Mouse (Mus musculus) ES-Bruce4 (cell line): Measurements from ENCODE around the gene Tmem81. TPM values are rescaled to one million over a fixed set of nuclear protein-coding genes. Genes with fewer than 3 reads are reported as not detected.
A peak's percentile ranks its signal among the peaks of the same experiment; 100 is the strongest.

ENCODE experiments used
- H3K27ac ChIP-seq: 2 replicates; pipeline ENCODE4 v1.5.1; 2012; ENCODE audit warnings: low read length, inconsistent platforms; ENCODE audit not compliant: insufficient read depth
- H3K27me3 ChIP-seq: 2 replicates; pipeline ENCODE4 v1.6.1; 2012; ENCODE audit warnings: mild to moderate bottlenecking, low read length, inconsistent platforms; ENCODE audit not compliant: control insufficient read depth, poor library complexity, insufficient read depth, severe bottlenecking
- H3K36me3 ChIP-seq: 2 replicates; pipeline ENCODE4 v1.6.1; 2012; ENCODE audit warnings: inconsistent platforms, mild to moderate bottlenecking, low read length, moderate library complexity; ENCODE audit not compliant: control insufficient read depth, poor library complexity, insufficient read depth, severe bottlenecking
- H3K4me1 ChIP-seq: one replicate; pipeline ENCODE4 v1.8.1; 2011; ENCODE audit warnings: low read length; ENCODE audit not compliant: control insufficient read depth, insufficient read depth
- H3K4me3 ChIP-seq: 2 replicates; pipeline ENCODE4 v1.5.1; 2011; ENCODE audit warnings: low read depth, mild to moderate bottlenecking, low read length
- H3K9ac ChIP-seq: 2 replicates; pipeline ENCODE4 v1.6.1; 2012; ENCODE audit warnings: low read depth, mild to moderate bottlenecking, inconsistent platforms; ENCODE audit not compliant: poor library complexity, severe bottlenecking
- H3K9me3 ChIP-seq: replicated peaks from 2 replicates; pipeline ENCODE4 v1.6.1; 2012; ENCODE audit warnings: mild to moderate bottlenecking, low read length, inconsistent platforms; ENCODE audit not compliant: control insufficient read depth, poor library complexity, insufficient read depth, severe bottlenecking
- CTCF ChIP-seq: IDR thresholded peaks from one replicate; pipeline ENCODE4 v1.8.1; 2011; ENCODE audit warnings: low read depth, low read length
- EP300 ChIP-seq: IDR thresholded peaks from 2 replicates; pipeline ENCODE4 v1.6.1; 2011; ENCODE audit warnings: low read depth, low read length; ENCODE audit not compliant: insufficient read depth
- POLR2A ChIP-seq: IDR thresholded peaks from one replicate; pipeline ENCODE4 v1.8.1; 2011; ENCODE audit warnings: low read length; ENCODE audit not compliant: insufficient read depth
- polyA plus RNA-seq: library from polyadenylated mRNA; stranded (reverse); fragments of >200 nt; gene quantifications from 2 replicates; pipeline ENCODE4 v1.2.4, GENCODE M21; 2011; ENCODE audit warnings: low read depth; ENCODE audit not compliant: missing spikeins, insufficient read depth, insufficient read length

Gene Tmem81
- polyA plus RNA-seq, 1 experiment: 10.1 TPM

DNA sequence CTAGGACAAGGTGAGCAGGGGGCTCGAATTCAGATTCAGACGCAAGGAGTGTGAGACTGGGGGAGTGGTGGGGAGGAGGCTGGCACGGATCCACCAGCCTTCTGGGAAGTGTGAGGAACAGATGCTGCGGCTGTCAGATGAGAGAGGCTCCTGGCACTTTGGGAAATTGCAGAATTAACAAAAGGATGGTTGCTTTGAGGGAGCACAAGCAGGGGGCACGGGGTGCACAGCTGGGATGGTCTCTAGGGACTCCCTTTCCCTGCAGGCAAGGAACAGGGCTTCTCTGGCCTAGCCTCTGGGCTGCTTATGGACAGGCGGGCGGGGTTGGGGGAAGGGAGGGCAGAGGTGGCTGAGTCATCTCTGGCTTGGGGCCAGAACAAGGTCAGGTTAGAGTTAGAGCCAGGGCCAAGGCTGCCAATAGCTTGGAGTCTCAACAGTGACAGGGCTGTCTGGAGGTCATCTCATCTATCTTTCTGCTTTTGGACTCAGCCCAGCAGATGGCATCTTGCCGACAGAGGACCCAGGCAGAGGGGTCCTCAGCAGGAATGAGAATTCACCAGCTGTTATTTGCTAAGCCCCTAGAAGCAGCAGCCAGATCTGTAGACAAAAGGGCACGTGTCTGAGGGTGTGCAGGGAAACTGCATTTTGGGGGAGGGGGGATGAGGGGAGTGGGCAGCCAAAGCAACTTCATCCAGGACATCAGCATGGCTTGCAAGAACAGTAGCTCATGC lies 52.0 kb downstream of the Tmem81 start:
- no peak overlapping the region for H3K9ac ChIP-seq
- no peaks in the 10 kb centered on the region for H3K36me3 ChIP-seq
- no peak for TF ChIP-seq POLR2A
- no peak for TF ChIP-seq CTCF
- 0 out of 2 replicates have a peak, but pooled peaks have one; percentile 34 for TF ChIP-seq EP300
- H3K4me1 ChIP-seq: peaks cover 6% of the 10 kb centered on the region
- H3K9me3 ChIP-seq: no peaks in the 10 kb centered on the region
- no peaks in the 10 kb centered on the region for H3K27me3 ChIP-seq
- H3K27ac ChIP-seq: no peak overlapping the region
- no peak overlapping the region for H3K4me3 ChIP-seq

Other genes with a start within 250 kb of the Tmem81 start
- gene Klhdc8a, start 207.6 kb upstream of the Tmem81 start, polyA plus RNA-seq: 0.60 and 0.72 TPM in 2 replicates
- 20.0 and 21.7 TPM in 2 replicates for gene Nuak2, start 190.1 kb upstream of the Tmem81 start, polyA plus RNA-seq
- 11.0 and 11.1 TPM in 2 replicates for gene Tmcc2, start 114.9 kb upstream of the Tmem81 start, polyA plus RNA-seq
- gene Dstyk, start 88.7 kb upstream of the Tmem81 start, polyA plus RNA-seq: 19.9 and 22.5 TPM in 2 replicates
- 72.9 and 85.4 TPM in 2 replicates for gene Rbbp5, start 28.9 kb upstream of the Tmem81 start, polyA plus RNA-seq
- gene Cntn2, start 37.0 kb downstream of the Tmem81 start, polyA plus RNA-seq: 3.0 and 3.1 TPM in 2 replicates
- 10.8 and 11.0 TPM in 2 replicates for gene Nfasc, start 235.6 kb downstream of the Tmem81 start, polyA plus RNA-seq